In genomic region chr4:139086037-139086436, GRCm38 (mm10) we compare ENCODE assay signal across 9 mouse cellular contexts. TPM values are rescaled to one million over a fixed set of nuclear protein-coding genes. Genes with fewer than 3 reads are reported as not detected.
DNase-seq lines count a peak whose midpoint lies in the region; ATAC-seq and TF ChIP-seq lines count a peak whose summit lies in the region.
"Had no signal": no experiment of that assay in that cellular context is flagged by ENCODE, and none has a peak within 500 bp of the region (broad histone marks: within the 10 kb centered on the region; RNA-seq: fewer than 3 reads in every experiment).

No protein-coding gene starts in this region.

- ATAC-seq in embryonic facial prominence, embryonic 14.5 days (ENCODE audit: low read depth), result peak; percentile 37
- peak; percentile 59 for ATAC-seq in heart, postnatal 0 days (ENCODE audit: insufficient read depth, low read depth)
- ATAC-seq in lung, embryonic 14.5 days (ENCODE audit: insufficient read depth), result no peak

- DNase-seq in ES-E14 (ENCODE audit: low read depth, low spot score), result peak; percentile 77
- peak; percentile 47 to 81 for DNase-seq in adrenal gland, postnatal 4 days (ENCODE audit: low spot score in 2 of 2)
- DNase-seq in embryonic facial prominence, embryonic 14.5 days (ENCODE audit: low spot score), result peak; percentile 91
- DNase-seq in heart, postnatal 0 days (ENCODE audit: low spot score), result peak; percentile 88
- peak; percentile 91 for DNase-seq in kidney, postnatal 4 days
- peak; percentile 97 for DNase-seq in lung, embryonic 14.5 days
- DNase-seq in retina, postnatal 7 days (ENCODE audit: low read depth, low spot score), result peak; percentile 82
- DNase-seq in thymus, postnatal 25 days, result peak; percentile 83

- no peak for TF ChIP-seq EP300 in heart, postnatal 0 days (IDR thresholded peaks at IDR 0.05; ENCODE audit: low read depth)

- WGBS in embryonic facial prominence, embryonic 14.5 days, result 15% methylated on average over 5 of the region's 5 CpGs
- WGBS in heart, postnatal 0 days, result 16% methylated on average over 5 of the region's 5 CpGs
- 13% methylated on average over 5 of the region's 5 CpGs for WGBS in lung, embryonic 14.5 days

- no peak overlapping the region for H3K9ac ChIP-seq in ES-E14 (ENCODE audit: insufficient read depth, low read depth, low read length, poor library complexity, severe bottlenecking)
- H3K9ac ChIP-seq in embryonic facial prominence, embryonic 14.5 days (ENCODE audit: low read depth, low read length), result no peak overlapping the region
- no peak overlapping the region for H3K9ac ChIP-seq in heart, postnatal 0 days (replicated peaks; ENCODE audit: low read depth, low read length)
- H3K9ac ChIP-seq in lung, embryonic 14.5 days, result no peak overlapping the region
- H3K9ac ChIP-seq: limb, embryonic 15.5 days had no signal

- no peak overlapping the region for H3K4me2 ChIP-seq in embryonic facial prominence, embryonic 14.5 days (ENCODE audit: low read depth, low read length)
- H3K4me2 ChIP-seq in heart, postnatal 0 days (ENCODE audit: low read depth, low read length), result no peak overlapping the region
- H3K4me2 ChIP-seq in lung, embryonic 14.5 days, result no peak overlapping the region
- H3K4me2 ChIP-seq: limb, embryonic 15.5 days had no signal

- no peaks in the 10 kb centered on the region for H3K9me3 ChIP-seq in ES-E14 (ENCODE audit: control insufficient read depth, insufficient read depth, low read depth, low read length)
- no peaks in the 10 kb centered on the region for H3K9me3 ChIP-seq in embryonic facial prominence, embryonic 14.5 days (ENCODE audit: control insufficient read depth, low read length)
- no peaks in the 10 kb centered on the region for H3K9me3 ChIP-seq in heart, postnatal 0 days (replicated peaks; ENCODE audit: control insufficient read depth, low read length)
- no peaks in the 10 kb centered on the region for H3K9me3 ChIP-seq in lung, embryonic 14.5 days (ENCODE audit: low read depth, low read length)
- H3K9me3 ChIP-seq: limb, embryonic 15.5 days had no signal

- in situ Hi-C loops in ES-E14 (cut with MboI; ENCODE audit: low sequenced_read_pairs in 2 of 2, unreplicated experiment in 2 of 2), result loop anchor here in 1 of 2 experiments (25.0 kb wide), 1 partner anchor 201 kb away; no protein-coding TSS in a partner anchor

- peak; percentile 88 for TF ChIP-seq CTCF in heart, postnatal 0 days (IDR thresholded peaks at IDR 0.05; ENCODE audit: low read depth)
- peak; percentile 93 for TF ChIP-seq CTCF in lung, embryonic 14.5 days (IDR thresholded peaks at IDR 0.05; ENCODE audit: low read depth)

- no peak overlapping the region for H3K4me3 ChIP-seq in ES-E14 (ENCODE audit: insufficient read depth in 1 of 2, low read depth in 1 of 2, low read length in 2 of 2, poor library complexity in 1 of 2, severe bottlenecking in 1 of 2)
- no peak overlapping the region for H3K4me3 ChIP-seq in embryonic facial prominence, embryonic 14.5 days (ENCODE audit: low read depth, low read length)
- H3K4me3 ChIP-seq in heart, postnatal 0 days (ENCODE audit: low read depth, low read length), result no peak overlapping the region
- no peak overlapping the region for H3K4me3 ChIP-seq in lung, embryonic 14.5 days (ENCODE audit: low read depth, low read length)
- H3K4me3 ChIP-seq: limb, embryonic 15.5 days had no signal

- no peaks in the 10 kb centered on the region for H3K36me3 ChIP-seq in ES-E14 (ENCODE audit: control insufficient read depth, insufficient read depth, low read length, poor library complexity, severe bottlenecking)
- H3K36me3 ChIP-seq in embryonic facial prominence, embryonic 14.5 days (ENCODE audit: control insufficient read depth, insufficient read depth, low read length), result peaks cover 28% of the 10 kb centered on the region; the same call in 1 of the 2 replicates
- H3K36me3 ChIP-seq in heart, postnatal 0 days (replicated peaks; ENCODE audit: control insufficient read depth, insufficient read depth, low read length), result no peaks in the 10 kb centered on the region
- peaks cover 9% of the 10 kb centered on the region; the same call in 1 of the 2 replicates for H3K36me3 ChIP-seq in lung, embryonic 14.5 days (ENCODE audit: insufficient read depth)

- H3K27ac ChIP-seq in ES-E14 (ENCODE audit: insufficient read depth, low read depth, low read length, poor library complexity, severe bottlenecking), result no peak overlapping the region
- no peak overlapping the region for H3K27ac ChIP-seq in embryonic facial prominence, embryonic 14.5 days (replicated peaks; ENCODE audit: low read depth, low read length)
- H3K27ac ChIP-seq in heart, postnatal 0 days (ENCODE audit: low read depth), result no peak overlapping the region
- no peak overlapping the region for H3K27ac ChIP-seq in lung, embryonic 14.5 days (ENCODE audit: low read depth)

- peaks cover 0 to 2% of the 10 kb centered on the region in 2 experiments; a peak in 2 of 4 replicates for H3K4me1 ChIP-seq in ES-E14 (ENCODE audit: control insufficient read depth in 2 of 2, insufficient read depth in 2 of 2, low read length in 2 of 2, poor library complexity in 1 of 2)
- H3K4me1 ChIP-seq in embryonic facial prominence, embryonic 14.5 days (ENCODE audit: control insufficient read depth, insufficient read depth, low read length), result peaks cover 19% of the 10 kb centered on the region
- no peaks in the 10 kb centered on the region for H3K4me1 ChIP-seq in heart, postnatal 0 days (ENCODE audit: control insufficient read depth, insufficient read depth)
- peaks cover 11% of the 10 kb centered on the region for H3K4me1 ChIP-seq in lung, embryonic 14.5 days (ENCODE audit: insufficient read depth)

- H3K27me3 ChIP-seq in embryonic facial prominence, embryonic 14.5 days (replicated peaks; ENCODE audit: control insufficient read depth, insufficient read depth, low read length), result no peaks in the 10 kb centered on the region
- H3K27me3 ChIP-seq in heart, postnatal 0 days (ENCODE audit: control insufficient read depth, insufficient read depth, low read length), result no peaks in the 10 kb centered on the region
- peaks cover 6% of the 10 kb centered on the region; the same call in 1 of the 2 replicates for H3K27me3 ChIP-seq in lung, embryonic 14.5 days (ENCODE audit: insufficient read depth, low read length)

TF ChIP-seq in ES-E14, 5 proteins besides CTCF, POLR2A, EP300 and RAD21:
- no peak for TF ChIP-seq MAFK (IDR thresholded peaks at IDR 0.05; ENCODE audit: insufficient read depth, low read depth, low read length)
- TF ChIP-seq ZC3H11A (IDR thresholded peaks at IDR 0.05; ENCODE audit: borderline replicate concordance, low read depth, low read length), result peak; percentile 70; the same call in 1 of the 2 replicates
- TF ChIP-seq CHD2 (IDR thresholded peaks at IDR 0.05; ENCODE audit: low read depth, low read length), result no peak

RNA-seq across cellular contexts. Expression of gene Nbl1, which starts 6.8 kb away (rescaled TPM):
- 4.5 and 12.5 TPM in 2 replicates for total RNA-seq in ES-E14 (2012; rRNA removed)
- total RNA-seq in adrenal gland, postnatal 4 days (2021), result 10 to 100 TPM; 47.4 to 49.2 TPM
- 124 and 133 TPM in 2 replicates for polyA plus RNA-seq in embryonic facial prominence, embryonic 14.5 days (2014; fragmentation: Nextera tagmentation; extraction: Ambion mirVana)
- total RNA-seq in heart, postnatal 0 days (2014; rRNA removed; ENCODE audit: low replicate concordance), result 33.2 and 55.8 TPM in 2 replicates
- 14.2 and 16.8 TPM in 2 replicates for polyA plus RNA-seq in heart, postnatal 0 days (2015; fragmentation: Nextera tagmentation; extraction: Ambion mirVana)
- 43.8 and 48.0 TPM in 2 replicates for polyA plus RNA-seq in lung, embryonic 14.5 days (2014; fragmentation: Nextera tagmentation; extraction: Ambion mirVana)

RNA-seq across cellular contexts. Expression of gene Htr6, which starts 10.7 kb away (rescaled TPM):
- total RNA-seq in ES-E14 (2012; rRNA removed), result 0.13 and 0.37 TPM in 2 replicates
- under 1 TPM; 0.76 to 0.84 TPM for total RNA-seq in adrenal gland, postnatal 4 days (2021)
- polyA plus RNA-seq in embryonic facial prominence, embryonic 14.5 days (2014; fragmentation: Nextera tagmentation; extraction: Ambion mirVana), result 0.17 TPM in 1 of 2 replicates, not detected in the other
- total RNA-seq in heart, postnatal 0 days (2014; rRNA removed; ENCODE audit: low replicate concordance), result not detected in 2 replicates
- polyA plus RNA-seq in heart, postnatal 0 days (2015; fragmentation: Nextera tagmentation; extraction: Ambion mirVana), result not detected in 2 replicates
- not detected in 2 replicates for polyA plus RNA-seq in lung, embryonic 14.5 days (2014; fragmentation: Nextera tagmentation; extraction: Ambion mirVana)

RNA-seq across cellular contexts. Expression of gene Minos1, which starts 44.9 kb away (rescaled TPM):
- 141 and 147 TPM in 2 replicates for total RNA-seq in ES-E14 (2012; rRNA removed)
- total RNA-seq in adrenal gland, postnatal 4 days (2021), result 100 to 1,000 TPM; 352 to 357 TPM
- 468 and 555 TPM in 2 replicates for polyA plus RNA-seq in embryonic facial prominence, embryonic 14.5 days (2014; fragmentation: Nextera tagmentation; extraction: Ambion mirVana)
- total RNA-seq in heart, postnatal 0 days (2014; rRNA removed; ENCODE audit: low replicate concordance), result 29.2 and 33.2 TPM in 2 replicates
- polyA plus RNA-seq in heart, postnatal 0 days (2015; fragmentation: Nextera tagmentation; extraction: Ambion mirVana), result 1,270 and 1,334 TPM in 2 replicates
- 501 and 531 TPM in 2 replicates for polyA plus RNA-seq in lung, embryonic 14.5 days (2014; fragmentation: Nextera tagmentation; extraction: Ambion mirVana)
